Mouse (Mus musculus) G1E (cell line): ENCODE data around the gene Atxn3.

ENCODE experiments used
- CTCF ChIP-seq: IDR thresholded peaks from 2 replicates; pipeline ENCODE4 v1.5.1; 2012; ENCODE audit warnings: low read depth, low read length, inconsistent platforms, mixed read lengths
- GATA1 ChIP-seq: IDR thresholded peaks from 2 replicates; pipeline ENCODE4 v1.6.1; 2012; ENCODE audit warnings: borderline replicate concordance, low read length, inconsistent platforms, mixed read lengths

DNA sequence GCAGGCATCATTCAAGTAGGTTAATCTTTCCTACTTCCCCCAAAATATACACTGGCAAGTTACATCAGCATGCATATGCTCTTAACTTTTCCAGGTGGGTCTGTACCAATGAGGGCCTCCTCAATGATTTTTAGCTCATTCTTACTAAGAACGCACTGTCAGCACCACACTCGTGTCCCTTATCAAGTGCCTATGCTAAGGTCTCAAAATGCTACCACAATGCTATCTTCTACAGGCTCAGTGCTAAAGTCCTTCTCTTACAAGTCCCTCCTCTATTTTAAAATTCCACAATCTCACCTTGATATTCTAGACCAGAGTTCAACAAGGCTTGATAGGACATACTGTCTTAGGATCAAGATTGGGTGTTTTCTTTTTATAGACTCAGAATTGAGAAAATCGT is 53.9 kb downstream of the Atxn3 start:
- TF ChIP-seq CTCF: no peak
- no peak for TF ChIP-seq GATA1
